20 mouse cellular contexts compared by ENCODE assay signal in the genomic region with DNA sequence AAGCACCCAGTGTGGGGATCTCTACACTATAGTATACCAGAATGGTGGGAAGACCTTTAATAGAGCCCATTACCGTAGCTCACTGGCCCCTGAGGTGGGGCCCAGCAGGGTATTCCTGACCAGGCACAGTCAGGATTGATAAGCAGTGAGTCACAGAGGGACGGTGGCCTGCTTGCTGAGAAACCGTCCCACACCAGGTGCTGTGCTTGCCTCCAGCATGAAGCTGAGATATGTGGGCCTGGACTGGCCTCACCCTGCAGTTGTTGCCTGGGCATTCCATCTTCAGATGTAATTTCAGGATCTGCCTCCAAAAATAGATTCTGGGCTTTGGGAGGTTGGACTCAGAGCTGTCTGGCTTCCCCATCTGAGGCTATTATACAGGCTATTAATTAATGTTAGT. TPM values are rescaled to one million over a fixed set of nuclear protein-coding genes. Genes with fewer than 3 reads are reported as not detected.
DNase-seq lines count a peak whose midpoint lies in the region; ATAC-seq and TF ChIP-seq lines count a peak whose summit lies in the region.
"Had no signal": no experiment of that assay in that cellular context is flagged by ENCODE, and none has a peak within 500 bp of the region (broad histone marks: within the 10 kb centered on the region; RNA-seq: fewer than 3 reads in every experiment).

No protein-coding gene starts in this region.

- no peak overlapping the region for H3K4me3 ChIP-seq in intestine, embryonic 14.5 days (ENCODE audit: low read depth, low read length)
- H3K4me3 ChIP-seq in intestine, postnatal 0 days (ENCODE audit: low read depth, low read length): no peak overlapping the region
- H3K4me3 ChIP-seq in heart, embryonic 12.5 days: no peak overlapping the region
- H3K4me3 ChIP-seq in liver, postnatal 0 days (ENCODE audit: low read depth, low read length): no peak overlapping the region
- H3K4me3 ChIP-seq: forebrain, embryonic 12.5 days; limb, embryonic 12.5 days; megakaryocyte, embryonic 14.5 days; neural tube, embryonic 15.5 days had no signal

- no peak for ATAC-seq in intestine, embryonic 14.5 days (replicated peaks; ENCODE audit: low FRiP score, low TSS enrichment, low read depth)
- no peak for ATAC-seq in intestine, postnatal 0 days
- ATAC-seq in heart, embryonic 12.5 days (ENCODE audit: insufficient number of reproducible peaks, low FRiP score): no peak
- no peak for ATAC-seq in liver, postnatal 0 days
- ATAC-seq: hindbrain, postnatal 0 days had no signal

- no peak for TF ChIP-seq CTCF in intestine, postnatal 0 days (IDR thresholded peaks at IDR 0.05; ENCODE audit: low read depth)
- no peak for TF ChIP-seq CTCF in liver, postnatal 0 days (IDR thresholded peaks at IDR 0.05; ENCODE audit: low read depth)

- H3K4me2 ChIP-seq in intestine, embryonic 14.5 days (ENCODE audit: low read length): no peak overlapping the region
- H3K4me2 ChIP-seq in intestine, postnatal 0 days (replicated peaks; ENCODE audit: low read depth): no peak overlapping the region
- H3K4me2 ChIP-seq in heart, embryonic 12.5 days: peak overlapping the region; percentile 41
- H3K4me2 ChIP-seq in liver, postnatal 0 days (ENCODE audit: low read depth, low read length): no peak overlapping the region
- H3K4me2 ChIP-seq: forebrain, embryonic 12.5 days; neural tube, embryonic 15.5 days had no signal

- H3K27ac ChIP-seq in intestine, embryonic 14.5 days (ENCODE audit: low read depth): no peak overlapping the region
- H3K27ac ChIP-seq in intestine, postnatal 0 days (ENCODE audit: low read depth, low read length): no peak overlapping the region
- H3K27ac ChIP-seq in heart, embryonic 12.5 days (ENCODE audit: poor library complexity, severe bottlenecking): peak overlapping the region; percentile 34
- H3K27ac ChIP-seq in liver, postnatal 0 days (ENCODE audit: low read depth): no peak overlapping the region
- H3K27ac ChIP-seq: forebrain, embryonic 12.5 days; hindbrain, postnatal 0 days; limb, embryonic 12.5 days; neural tube, embryonic 15.5 days had no signal

- no peak overlapping the region for H3K9ac ChIP-seq in intestine, embryonic 14.5 days (ENCODE audit: low read length)
- no peak overlapping the region for H3K9ac ChIP-seq in intestine, postnatal 0 days (ENCODE audit: low read depth, low read length)
- H3K9ac ChIP-seq in heart, embryonic 12.5 days: no peak overlapping the region
- H3K9ac ChIP-seq in liver, postnatal 0 days (replicated peaks): no peak overlapping the region
- H3K9ac ChIP-seq: forebrain, embryonic 12.5 days; limb, embryonic 12.5 days; neural tube, embryonic 15.5 days had no signal

- 0 out of 2 replicates have a peak, but pooled peaks cover 13% of the 10 kb centered on the region for H3K27me3 ChIP-seq in intestine, embryonic 14.5 days (replicated peaks; ENCODE audit: control insufficient read depth, insufficient read depth, low read length)
- H3K27me3 ChIP-seq in intestine, postnatal 0 days (replicated peaks; ENCODE audit: control insufficient read depth, insufficient read depth, low read length): peaks cover 12% of the 10 kb centered on the region; the same call in 1 of the 2 replicates
- H3K27me3 ChIP-seq in heart, embryonic 12.5 days (replicated peaks): no peaks in the 10 kb centered on the region
- H3K27me3 ChIP-seq in liver, postnatal 0 days (ENCODE audit: insufficient read depth, low read length): peaks cover 17% of the 10 kb centered on the region

- 0 out of 2 replicates have a peak, but pooled peaks cover 8% of the 10 kb centered on the region for H3K4me1 ChIP-seq in intestine, embryonic 14.5 days (replicated peaks; ENCODE audit: control insufficient read depth, insufficient read depth, low read length)
- peaks cover 5% of the 10 kb centered on the region; the same call in 1 of the 2 replicates for H3K4me1 ChIP-seq in intestine, postnatal 0 days (replicated peaks; ENCODE audit: control insufficient read depth, insufficient read depth, low read length)
- peaks cover 48% of the 10 kb centered on the region for H3K4me1 ChIP-seq in heart, embryonic 12.5 days (replicated peaks)
- H3K4me1 ChIP-seq in liver, postnatal 0 days (ENCODE audit: insufficient read depth): no peaks in the 10 kb centered on the region; the same call in 1 of the 2 replicates

- no peak for TF ChIP-seq EP300 in liver, postnatal 0 days (IDR thresholded peaks at IDR 0.05; ENCODE audit: low read depth)

- WGBS in intestine, embryonic 14.5 days: 63% methylated on average over 3 of the region's 3 CpGs
- WGBS in intestine, postnatal 0 days: 47% methylated on average over 3 of the region's 3 CpGs
- WGBS in heart, embryonic 12.5 days: 14% methylated on average over 3 of the region's 3 CpGs
- WGBS in liver, postnatal 0 days (ENCODE audit: insufficient replicate concordance): 74% methylated on average over 3 of the region's 3 CpGs

- DNase-seq in intestine, embryonic 14.5 days (ENCODE audit: low spot score): peak; percentile 37
- DNase-seq in gastrocnemius, postnatal 10 days: peak; percentile 39
- peak; percentile 49 for DNase-seq in heart, postnatal 4 days
- DNase-seq in natural killer cell, adult 2 months (ENCODE audit: low spot score in 2 of 2): no peak
- no peak for DNase-seq in urinary bladder, postnatal 4 days (ENCODE audit: low spot score in 2 of 2)
- DNase-seq in liver, postnatal 0 days: no peak
- DNase-seq: cerebellum, adult 8-10 months; kidney, adult 18-20 months; lung, postnatal 14 days; midbrain, embryonic 14.5 days; spleen, adult 18-20 months; thymus, postnatal 4 days had no signal

- no peaks in the 10 kb centered on the region for H3K9me3 ChIP-seq in intestine, embryonic 14.5 days (ENCODE audit: control insufficient read depth, low read length)
- no peaks in the 10 kb centered on the region for H3K9me3 ChIP-seq in intestine, postnatal 0 days (ENCODE audit: control insufficient read depth)
- H3K9me3 ChIP-seq in heart, embryonic 12.5 days (replicated peaks): peaks cover 5% of the 10 kb centered on the region; the same call in 1 of the 2 replicates
- H3K9me3 ChIP-seq in liver, postnatal 0 days (ENCODE audit: low read length): no peaks in the 10 kb centered on the region
- H3K9me3 ChIP-seq: forebrain, embryonic 12.5 days; limb, embryonic 12.5 days; neural tube, embryonic 15.5 days had no signal

- H3K36me3 ChIP-seq in intestine, embryonic 14.5 days (ENCODE audit: control insufficient read depth, insufficient read depth, low read length): no peaks in the 10 kb centered on the region
- no peaks in the 10 kb centered on the region for H3K36me3 ChIP-seq in intestine, postnatal 0 days (ENCODE audit: control insufficient read depth, insufficient read depth)
- peaks cover 13% of the 10 kb centered on the region for H3K36me3 ChIP-seq in heart, embryonic 12.5 days
- no peaks in the 10 kb centered on the region for H3K36me3 ChIP-seq in liver, postnatal 0 days (replicated peaks; ENCODE audit: insufficient read depth, low read length)
- H3K36me3 ChIP-seq: forebrain, embryonic 12.5 days; limb, embryonic 12.5 days; neural tube, embryonic 15.5 days had no signal

RNA-seq across cellular contexts. Expression of gene Dysf, which starts 13.6 kb away (rescaled TPM):
- polyA plus RNA-seq in intestine, embryonic 14.5 days (2014; fragmentation: Nextera tagmentation; extraction: Ambion mirVana): 10.8 and 11.1 TPM in 2 replicates
- polyA plus RNA-seq in intestine, postnatal 0 days (2015; fragmentation: Nextera tagmentation; extraction: Ambion mirVana): 5.1 and 5.9 TPM in 2 replicates
- total RNA-seq in gastrocnemius, postnatal 10 days (2021): 100 to 1,000 TPM; 111 to 117 TPM
- polyA plus RNA-seq in heart, embryonic 12.5 days (2016; fragmentation: Nextera tagmentation; extraction: Ambion mirVana): 17.6 and 17.9 TPM in 2 replicates
- 100 to 1,000 TPM in 1 of 2 experiments, 10 to 100 TPM in 1; 96.4 to 109 TPM for total RNA-seq in heart, postnatal 4 days (2021)
- 2.0 and 2.7 TPM in 2 replicates for polyA plus RNA-seq in liver, postnatal 0 days (2015; fragmentation: Nextera tagmentation; extraction: Ambion mirVana)
- total RNA-seq: common myeloid progenitor, adult 5-6 weeks had no signal

Comparison
In these comparisons a context has a peak if more than half of its experiments do, and no peak if none do; other contexts are left out.
1. DNase-seq: peak in intestine, embryonic 14.5 days (single experiment), gastrocnemius, postnatal 10 days (single experiment) and heart, postnatal 4 days (single experiment); none in natural killer cell, adult 2 months (0 of 2), urinary bladder, postnatal 4 days (0 of 2) and liver, postnatal 0 days (single experiment).